Mouse (Mus musculus): ENCODE measurements at regions not wholly inside any gene's neighbourhood (a gene's known extent, or its start where the extent isn't known, plus 50 kb on each side); places are given as distances from the start of the nearest gene placed in this dataset.

DNA sequence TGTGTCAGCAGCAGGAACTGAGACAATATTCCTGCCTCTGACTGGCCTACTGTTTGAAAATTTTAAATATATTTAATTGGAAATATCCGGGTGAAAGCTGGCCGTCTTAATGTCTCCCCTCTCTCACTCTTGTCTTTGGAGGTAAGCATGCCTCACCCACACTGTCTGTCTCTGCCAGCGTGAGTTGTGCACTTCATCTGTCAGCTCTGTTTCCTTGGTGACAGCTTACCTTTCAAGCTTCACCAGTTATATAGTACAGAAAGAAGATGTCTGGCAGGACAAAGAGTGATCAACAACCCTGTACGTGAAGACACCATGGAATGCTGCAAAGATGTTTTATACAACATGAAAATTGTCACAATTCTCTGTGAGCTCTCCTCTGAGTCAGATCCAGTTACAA, 155.3 kb downstream of the Ibtk start:
- Histone ChIP-seq H3K36me3 (ENCODE audit: control insufficient read depth, insufficient read depth, low read length) (no peaks in the 10 kb centered on the region), H3K4me1 (ENCODE audit: control insufficient read depth, insufficient read depth, low read depth, low read length) (no peaks in the 10 kb centered on the region), H3K27me3 (replicated peaks; ENCODE audit: control insufficient read depth, insufficient read depth, low read length) (no peaks in the 10 kb centered on the region), H3K9ac (ENCODE audit: low read depth, low read length) (no peak overlapping the region), H3K4me3 (ENCODE audit: low read length) (no peak overlapping the region), H3K4me2 (ENCODE audit: low read length) (no peak overlapping the region), H3K27ac (ENCODE audit: low read depth, low read length) (no peak overlapping the region), H3K9me3 (ENCODE audit: control insufficient read depth, low read length) (no peaks in the 10 kb centered on the region)
- ATAC-seq: peak; percentile 67; the same call in 1 of the 2 replicates
- 72% methylated on average over 4 of the region's 4 CpGs for WGBS

DNA sequence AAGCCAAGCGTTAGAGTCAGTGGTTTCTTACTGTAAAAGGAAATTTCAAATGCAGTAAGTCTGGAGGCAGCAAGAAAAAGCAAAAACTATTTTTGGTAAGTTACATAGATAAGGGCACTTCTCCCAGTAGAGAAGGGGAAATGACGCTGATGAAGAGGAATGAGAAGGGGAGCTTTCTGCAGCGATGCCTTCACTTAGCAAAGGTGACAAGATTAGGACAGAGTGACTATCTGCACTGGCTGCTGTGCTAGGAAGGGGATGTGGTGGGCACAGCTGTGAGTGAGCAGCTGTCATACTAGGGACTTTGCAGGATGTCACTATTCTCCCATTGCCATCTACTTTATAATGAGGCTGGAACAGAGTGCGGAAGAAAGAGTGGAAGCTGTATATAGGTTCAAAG, 156.5 kb downstream of the Ibtk start:
- Histone ChIP-seq H3K4me2 (ENCODE audit: low read length) (no peak overlapping the region), H3K9ac (ENCODE audit: low read depth, low read length) (no peak overlapping the region), H3K4me3 (ENCODE audit: low read length) (no peak overlapping the region), H3K4me1 (ENCODE audit: control insufficient read depth, insufficient read depth, low read depth, low read length) (no peaks in the 10 kb centered on the region), H3K36me3 (ENCODE audit: control insufficient read depth, insufficient read depth, low read length) (no peaks in the 10 kb centered on the region), H3K9me3 (ENCODE audit: control insufficient read depth, low read length) (no peaks in the 10 kb centered on the region), H3K27me3 (replicated peaks; ENCODE audit: control insufficient read depth, insufficient read depth, low read length) (no peaks in the 10 kb centered on the region), H3K27ac (ENCODE audit: low read depth, low read length) (no peak overlapping the region)
- WGBS: 90% methylated on average over 4 of the region's 4 CpGs
- ATAC-seq: no peak

DNA sequence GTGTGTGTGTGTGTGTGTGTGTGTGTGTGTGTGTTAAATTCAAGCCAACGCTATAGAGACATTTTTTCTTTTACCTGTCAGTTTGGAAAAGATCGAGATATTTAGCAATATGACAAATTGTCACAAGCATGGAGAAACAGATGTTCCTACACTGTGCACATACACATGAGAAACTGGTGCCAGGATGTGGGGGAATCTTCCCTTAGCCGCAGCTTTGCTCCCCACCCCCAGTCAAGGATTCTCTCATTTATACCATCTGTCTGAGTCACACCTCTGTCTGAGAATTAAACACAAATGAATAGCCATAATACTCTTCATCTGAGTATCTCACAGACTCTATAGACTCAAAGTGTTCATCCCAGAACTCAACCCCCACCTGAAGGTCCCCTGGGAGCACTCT, 159.9 kb downstream of the Ibtk start:
- ATAC-seq: no peak
- 79% methylated on average over 3 of the region's 3 CpGs for WGBS
- Histone ChIP-seq H3K27me3 (replicated peaks; ENCODE audit: control insufficient read depth, insufficient read depth, low read length) (no peaks in the 10 kb centered on the region), H3K4me1 (ENCODE audit: control insufficient read depth, insufficient read depth, low read depth, low read length) (no peaks in the 10 kb centered on the region), H3K27ac (ENCODE audit: low read depth, low read length) (no peak overlapping the region), H3K4me3 (ENCODE audit: low read length) (no peak overlapping the region), H3K4me2 (ENCODE audit: low read length) (no peak overlapping the region), H3K36me3 (ENCODE audit: control insufficient read depth, insufficient read depth, low read length) (no peaks in the 10 kb centered on the region), H3K9ac (ENCODE audit: low read depth, low read length) (no peak overlapping the region), H3K9me3 (ENCODE audit: control insufficient read depth, low read length) (no peaks in the 10 kb centered on the region; the same call in 1 of the 2 replicates)

DNA sequence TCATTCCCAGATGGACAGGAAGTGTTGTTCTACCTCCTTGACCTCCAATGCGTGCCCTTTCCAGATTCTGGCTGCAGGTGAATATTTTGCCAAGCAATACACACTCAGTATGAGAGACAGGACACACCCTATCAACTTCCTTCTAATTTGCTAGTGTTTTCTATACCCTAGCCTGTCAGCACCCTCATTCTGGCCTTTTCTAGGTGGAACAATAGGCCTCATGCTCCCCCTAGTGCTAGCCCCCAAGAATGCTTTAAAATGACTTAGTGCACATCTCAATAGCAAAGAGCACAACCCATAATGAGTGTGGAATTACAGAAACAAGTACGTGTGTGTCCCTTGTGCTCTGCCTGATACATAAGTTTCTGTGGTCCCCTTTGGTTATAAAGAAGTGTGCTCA, 161.1 kb downstream of the Ibtk start:
- no peaks in the 10 kb centered on the region for H3K4me1 ChIP-seq (ENCODE audit: control insufficient read depth, insufficient read depth, low read depth, low read length)
- no peak for ATAC-seq
- WGBS: 33% methylated on average over 2 of the region's 2 CpGs
- H3K9me3 ChIP-seq (ENCODE audit: control insufficient read depth, low read length): no peaks in the 10 kb centered on the region; the same call in 1 of the 2 replicates
- no peak overlapping the region for H3K4me2 ChIP-seq (ENCODE audit: low read length)
- H3K4me3 ChIP-seq (ENCODE audit: low read length): no peak overlapping the region
- H3K27me3 ChIP-seq (replicated peaks; ENCODE audit: control insufficient read depth, insufficient read depth, low read length): no peaks in the 10 kb centered on the region
- H3K27ac ChIP-seq (ENCODE audit: low read depth, low read length): no peak overlapping the region
- H3K9ac ChIP-seq (ENCODE audit: low read depth, low read length): no peak overlapping the region
- no peaks in the 10 kb centered on the region for H3K36me3 ChIP-seq (ENCODE audit: control insufficient read depth, insufficient read depth, low read length)

DNA sequence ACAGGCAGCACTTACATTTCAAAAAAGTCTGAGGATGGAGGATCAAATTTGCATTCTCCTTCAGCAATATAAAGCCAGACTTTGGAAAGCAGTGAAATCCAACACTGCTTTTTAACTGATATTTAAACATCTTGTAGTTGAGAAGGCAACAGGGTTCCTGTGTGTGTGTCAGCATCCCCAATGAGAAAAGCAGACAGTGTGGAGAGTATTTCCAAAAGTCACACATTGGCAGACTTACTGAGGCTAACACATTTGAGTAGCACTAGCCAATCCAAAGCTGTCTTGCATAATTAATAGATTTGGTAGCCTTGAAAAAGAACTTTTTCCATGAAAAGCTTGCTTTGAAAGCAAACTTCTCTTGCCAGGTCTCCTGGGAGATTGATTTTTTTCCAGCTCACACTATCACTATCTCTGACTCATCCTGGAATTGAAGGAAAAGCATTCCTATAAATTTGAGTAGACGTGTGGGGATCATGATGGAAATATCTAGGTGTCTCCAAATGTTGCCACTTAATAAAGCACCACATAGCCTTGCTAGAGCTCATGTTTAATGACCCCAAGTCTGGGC, 168.0 kb downstream of the Ibtk start:
- H3K27me3 ChIP-seq (replicated peaks; ENCODE audit: control insufficient read depth, insufficient read depth, low read length): no peaks in the 10 kb centered on the region
- no peaks in the 10 kb centered on the region for H3K36me3 ChIP-seq (ENCODE audit: control insufficient read depth, insufficient read depth, low read length)
- no peak overlapping the region for H3K4me2 ChIP-seq (ENCODE audit: low read length)
- no peak for ATAC-seq
- 68% methylated on average over 1 of the region's 1 CpGs for WGBS
- H3K9ac ChIP-seq (ENCODE audit: low read depth, low read length): no peak overlapping the region
- H3K27ac ChIP-seq (ENCODE audit: low read depth, low read length): no peak overlapping the region
- no peaks in the 10 kb centered on the region for H3K4me1 ChIP-seq (ENCODE audit: control insufficient read depth, insufficient read depth, low read depth, low read length)
- H3K9me3 ChIP-seq (ENCODE audit: control insufficient read depth, low read length): no peaks in the 10 kb centered on the region; the same call in 1 of the 2 replicates
- H3K4me3 ChIP-seq (ENCODE audit: low read length): no peak overlapping the region

DNA sequence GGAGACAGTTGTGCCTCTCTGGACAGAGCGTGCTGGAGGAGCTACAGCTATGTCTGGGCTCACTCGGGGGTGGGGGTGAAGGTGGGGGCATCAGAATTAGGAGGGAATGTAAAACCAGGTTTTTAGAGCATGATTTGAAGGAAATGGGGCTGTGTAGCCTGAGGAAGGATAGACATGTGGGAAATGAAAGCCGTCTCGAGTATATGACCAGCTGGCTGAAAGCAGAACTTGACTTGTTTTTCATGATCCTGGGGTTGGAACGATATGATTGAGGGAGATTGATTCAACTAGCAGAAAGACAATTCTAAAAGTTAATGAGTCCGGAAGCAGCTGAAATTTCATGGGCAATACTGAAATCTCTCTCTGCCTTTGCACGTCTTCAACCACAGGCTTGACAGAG, 171.3 kb downstream of the Ibtk start:
- no peaks in the 10 kb centered on the region for H3K36me3 ChIP-seq (ENCODE audit: control insufficient read depth, insufficient read depth, low read length)
- H3K4me2 ChIP-seq (ENCODE audit: low read length): no peak overlapping the region
- no peak overlapping the region for H3K27ac ChIP-seq (ENCODE audit: low read depth, low read length)
- H3K4me1 ChIP-seq (ENCODE audit: control insufficient read depth, insufficient read depth, low read depth, low read length): no peaks in the 10 kb centered on the region
- no peaks in the 10 kb centered on the region for H3K9me3 ChIP-seq (ENCODE audit: control insufficient read depth, low read length)
- ATAC-seq: no peak
- no peak overlapping the region for H3K9ac ChIP-seq (ENCODE audit: low read depth, low read length)
- 83% methylated on average over 7 of the region's 7 CpGs for WGBS
- H3K4me3 ChIP-seq (ENCODE audit: low read length): no peak overlapping the region
- H3K27me3 ChIP-seq (replicated peaks; ENCODE audit: control insufficient read depth, insufficient read depth, low read length): no peaks in the 10 kb centered on the region

DNA sequence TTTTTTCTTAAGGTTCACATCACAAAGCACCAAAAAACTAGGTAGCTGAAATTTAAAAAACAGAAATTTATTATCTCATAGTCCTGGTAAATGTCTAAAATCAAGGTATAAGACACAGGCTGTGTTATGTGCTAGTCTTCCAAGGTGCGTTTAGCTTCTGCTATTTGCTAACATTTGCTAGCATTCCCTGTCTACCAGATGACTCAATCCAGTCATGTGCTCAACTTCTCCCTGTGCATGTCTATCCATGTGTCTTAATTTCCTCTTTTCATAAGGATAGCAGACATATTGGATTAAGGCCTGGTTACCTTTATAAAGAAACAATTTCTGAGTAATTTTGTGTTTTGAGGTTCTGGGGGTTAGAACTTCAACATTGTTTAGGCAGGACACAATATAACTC, 171.8 kb downstream of the Ibtk start:
- no peak overlapping the region for H3K9ac ChIP-seq (ENCODE audit: low read depth, low read length)
- H3K27me3 ChIP-seq (replicated peaks; ENCODE audit: control insufficient read depth, insufficient read depth, low read length): no peaks in the 10 kb centered on the region
- ATAC-seq: no peak
- WGBS: 94% methylated on average over 1 of the region's 1 CpGs
- no peaks in the 10 kb centered on the region for H3K36me3 ChIP-seq (ENCODE audit: control insufficient read depth, insufficient read depth, low read length)
- H3K27ac ChIP-seq (ENCODE audit: low read depth, low read length): no peak overlapping the region
- H3K4me1 ChIP-seq (ENCODE audit: control insufficient read depth, insufficient read depth, low read depth, low read length): no peaks in the 10 kb centered on the region
- H3K4me2 ChIP-seq (ENCODE audit: low read length): no peak overlapping the region
- H3K9me3 ChIP-seq (ENCODE audit: control insufficient read depth, low read length): no peaks in the 10 kb centered on the region
- no peak overlapping the region for H3K4me3 ChIP-seq (ENCODE audit: low read length)

DNA sequence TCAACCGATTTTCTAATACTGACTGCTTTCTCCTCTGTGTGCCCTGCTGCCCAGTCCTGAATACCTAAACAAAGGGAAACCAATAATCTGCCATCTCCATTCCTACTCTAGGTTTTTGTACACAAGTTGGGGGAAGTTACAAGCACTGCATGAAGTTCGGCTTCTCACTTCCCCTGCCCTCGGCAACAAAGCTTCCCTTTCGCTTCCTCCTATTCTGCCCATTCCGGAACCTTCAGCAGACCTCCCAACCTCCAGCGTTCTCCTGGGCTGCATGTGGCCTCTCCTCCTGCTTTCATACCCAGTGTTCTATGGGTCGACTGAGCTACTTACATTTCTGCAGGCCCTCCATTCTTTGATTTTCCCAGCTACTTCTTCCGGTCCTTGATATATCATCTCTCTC, 180.3 kb downstream of the Ibtk start:
- Histone ChIP-seq H3K9me3 (ENCODE audit: control insufficient read depth, low read length) (no peaks in the 10 kb centered on the region), H3K4me1 (ENCODE audit: control insufficient read depth, insufficient read depth, low read depth, low read length) (no peaks in the 10 kb centered on the region)

DNA sequence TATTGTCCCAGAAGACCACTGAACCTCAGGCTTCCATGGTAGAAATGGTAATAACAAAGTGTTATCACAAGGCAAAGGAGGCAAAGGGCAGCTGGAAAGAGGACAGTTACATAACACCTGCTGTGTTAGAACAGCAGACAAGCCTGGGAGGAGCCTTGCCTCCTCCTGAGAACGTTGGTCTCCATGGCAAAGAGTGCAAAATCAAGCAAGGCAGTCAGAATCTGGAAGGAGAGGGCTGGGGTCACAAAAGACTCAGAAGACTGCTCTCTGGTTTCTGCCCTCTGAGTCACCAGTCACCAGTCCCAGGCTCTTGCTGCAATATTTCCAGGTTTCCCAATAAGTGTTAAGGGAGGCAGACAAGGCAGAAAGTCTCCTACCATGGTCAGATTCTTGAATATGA, 197.3 kb downstream of the Ibtk start:
- no peaks in the 10 kb centered on the region for H3K27me3 ChIP-seq (replicated peaks; ENCODE audit: control insufficient read depth, insufficient read depth, low read length)
- WGBS: 25% methylated on average over 1 of the region's 1 CpGs
- H3K4me1 ChIP-seq (ENCODE audit: control insufficient read depth, insufficient read depth, low read depth, low read length): no peaks in the 10 kb centered on the region
- H3K9me3 ChIP-seq (ENCODE audit: control insufficient read depth, low read length): no peaks in the 10 kb centered on the region
- H3K4me3 ChIP-seq (ENCODE audit: low read length): no peak overlapping the region
- ATAC-seq: no peak
- no peak overlapping the region for H3K9ac ChIP-seq (ENCODE audit: low read depth, low read length)
- H3K27ac ChIP-seq (ENCODE audit: low read depth, low read length): no peak overlapping the region
- H3K4me2 ChIP-seq (ENCODE audit: low read length): no peak overlapping the region
- H3K36me3 ChIP-seq (ENCODE audit: control insufficient read depth, insufficient read depth, low read length): no peaks in the 10 kb centered on the region

More for the DNA sequence above, 180.3 kb downstream of the Ibtk start:
- Histone ChIP-seq H3K27me3 (replicated peaks; ENCODE audit: control insufficient read depth, insufficient read depth, low read length) (no peaks in the 10 kb centered on the region), H3K9ac (ENCODE audit: low read depth, low read length) (no peak overlapping the region), H3K27ac (ENCODE audit: low read depth, low read length) (no peak overlapping the region), H3K4me3 (ENCODE audit: low read length) (no peak overlapping the region), H3K36me3 (ENCODE audit: control insufficient read depth, insufficient read depth, low read length) (no peaks in the 10 kb centered on the region), H3K4me2 (ENCODE audit: low read length) (no peak overlapping the region)
- ATAC-seq: no peak
- WGBS: 89% methylated on average over 8 of the region's 8 CpGs

DNA sequence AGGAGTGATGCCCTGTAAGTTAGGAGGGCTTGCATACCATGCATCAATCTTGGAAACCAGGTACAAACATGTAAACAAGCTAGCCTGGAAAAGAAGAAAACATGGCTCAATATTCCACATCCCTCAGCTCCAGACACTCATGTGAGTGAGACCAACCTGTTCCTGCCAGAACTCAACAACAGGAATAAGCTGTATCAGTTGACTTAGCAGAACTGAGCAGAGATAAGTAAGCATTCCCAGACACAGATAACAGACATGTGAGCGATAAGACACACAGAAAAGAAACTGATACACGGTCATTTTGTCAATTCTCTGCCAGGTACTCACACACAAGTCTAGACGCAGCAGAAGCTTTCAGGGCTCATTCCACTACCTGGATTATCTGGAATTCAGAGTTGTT, 198.7 kb downstream of the Ibtk start:
- H3K27ac ChIP-seq (ENCODE audit: low read depth, low read length): no peak overlapping the region
- H3K4me3 ChIP-seq (ENCODE audit: low read length): no peak overlapping the region
- no peaks in the 10 kb centered on the region for H3K4me1 ChIP-seq (ENCODE audit: control insufficient read depth, insufficient read depth, low read depth, low read length)
- H3K4me2 ChIP-seq (ENCODE audit: low read length): no peak overlapping the region
- no peak for ATAC-seq
- 93% methylated on average over 3 of the region's 3 CpGs for WGBS
- no peaks in the 10 kb centered on the region for H3K36me3 ChIP-seq (ENCODE audit: control insufficient read depth, insufficient read depth, low read length)
- H3K27me3 ChIP-seq (replicated peaks; ENCODE audit: control insufficient read depth, insufficient read depth, low read length): no peaks in the 10 kb centered on the region
- no peak overlapping the region for H3K9ac ChIP-seq (ENCODE audit: low read depth, low read length)
- no peaks in the 10 kb centered on the region for H3K9me3 ChIP-seq (ENCODE audit: control insufficient read depth, low read length)
